Mouse (Mus musculus) brown adipose tissue, adult 24 weeks (tissue): ENCODE data around the gene Ccdc170. TPM values are rescaled to one million over a fixed set of nuclear protein-coding genes. Genes with fewer than 3 reads are reported as not detected.
"Not testable (repeated sequence)": the region's sequence is repeated elsewhere in the genome, so short reads cannot be mapped to it uniquely, and the experiment has no call there.

Source experiments
- H3K27ac ChIP-seq: fragments of 200-500 bp; replicated peaks from 2 replicates; pipeline ENCODE4 v1.5.1; 2012; ENCODE audit warnings: low read depth, mild to moderate bottlenecking, low read length
- H3K4me1 ChIP-seq: fragments of 200-500 bp; 2 replicates; pipeline ENCODE4 v1.6.1; 2012; ENCODE audit warnings: low read length, mixed read lengths; ENCODE audit not compliant: control insufficient read depth, insufficient read depth, insufficient read length
- H3K4me3 ChIP-seq: fragments of 200-500 bp; 2 replicates; pipeline ENCODE4 v1.5.1; 2012; ENCODE audit warnings: low read depth, mild to moderate bottlenecking, low read length, moderate library complexity; ENCODE audit not compliant: insufficient read depth
- polyA plus RNA-seq: library from polyadenylated mRNA; stranded (reverse); fragments of >200 nt; gene quantifications from 2 replicates; pipeline ENCODE4 v1.2.4, GENCODE M21; 2012; ENCODE audit not compliant: missing spikeins, insufficient read depth, insufficient read length

The Ccdc170 gene
- polyA plus RNA-seq: 0.75 and 2.2 TPM in 2 replicates

DNA sequence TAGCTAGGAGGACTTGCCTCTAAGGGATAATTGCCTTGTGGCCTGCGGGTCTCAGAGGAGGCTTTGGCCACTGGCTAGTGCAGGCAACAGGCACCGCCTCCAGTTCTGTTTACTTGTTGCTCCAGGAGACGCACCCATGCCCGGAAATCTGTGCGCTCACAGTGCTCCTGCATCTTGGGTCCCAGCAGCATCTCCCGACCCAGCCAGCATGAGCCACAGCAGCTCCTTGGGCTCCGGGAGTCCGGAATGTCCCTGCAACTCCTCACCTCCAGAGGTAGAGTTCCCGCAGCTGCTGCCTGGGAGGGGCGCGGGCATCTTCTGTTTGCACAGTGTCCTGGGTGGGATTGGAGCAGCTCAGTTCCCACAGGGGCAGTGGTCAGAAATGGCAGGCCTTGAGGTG is at the start of gene Ccdc170:
Gene Ccdc170 (plus strand): TSS at position 148 of the 400 bp plus-strand sequence.
- H3K4me1 ChIP-seq: no peaks in the 10 kb centered on the region
- H3K27ac ChIP-seq: 0 out of 2 replicates have a peak within 1 kb of the TSS, but pooled peaks have one; percentile 25
- H3K4me3 ChIP-seq: peak within 1 kb of the TSS; percentile 31

DNA sequence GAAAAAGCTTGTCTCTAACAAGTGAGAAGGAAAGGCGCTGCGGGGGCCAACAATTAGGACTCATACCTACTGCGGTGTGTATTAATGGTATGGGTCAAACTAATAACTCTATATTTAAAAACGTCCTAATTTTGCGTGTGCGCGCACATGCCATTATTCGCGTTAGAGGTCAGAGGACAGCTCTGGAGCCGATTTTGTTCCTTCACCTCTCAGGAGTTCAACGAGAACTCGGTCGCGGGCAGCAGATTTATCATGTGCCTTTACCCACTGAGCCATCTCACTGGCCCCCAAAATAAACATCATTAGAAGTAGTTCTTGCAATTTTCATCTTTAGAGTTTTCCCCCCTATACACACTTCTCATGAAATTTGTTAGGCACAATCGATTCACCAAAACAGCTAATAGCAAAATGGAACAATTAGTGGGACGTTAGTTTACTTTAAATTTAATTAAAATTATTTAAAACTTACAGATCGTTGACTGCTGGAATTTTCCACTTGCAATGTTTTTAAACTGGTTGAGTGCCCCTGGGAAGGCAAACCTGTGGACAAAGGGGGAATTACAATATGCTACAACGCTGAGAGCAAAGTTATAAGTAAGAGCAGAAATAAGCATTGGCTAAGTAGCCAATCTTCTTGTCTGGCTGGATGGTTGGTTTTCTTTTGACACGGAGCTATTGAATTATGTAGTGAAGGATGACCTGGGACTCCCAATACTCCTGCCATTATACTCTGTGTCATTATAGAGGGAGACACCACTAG is 49.1 kb upstream of the Ccdc170 start:
- H3K4me1 ChIP-seq: no peaks in the 10 kb centered on the region
- peak overlapping the region; percentile 73 for H3K4me3 ChIP-seq
- H3K27ac ChIP-seq: peak overlapping the region; percentile 89

DNA sequence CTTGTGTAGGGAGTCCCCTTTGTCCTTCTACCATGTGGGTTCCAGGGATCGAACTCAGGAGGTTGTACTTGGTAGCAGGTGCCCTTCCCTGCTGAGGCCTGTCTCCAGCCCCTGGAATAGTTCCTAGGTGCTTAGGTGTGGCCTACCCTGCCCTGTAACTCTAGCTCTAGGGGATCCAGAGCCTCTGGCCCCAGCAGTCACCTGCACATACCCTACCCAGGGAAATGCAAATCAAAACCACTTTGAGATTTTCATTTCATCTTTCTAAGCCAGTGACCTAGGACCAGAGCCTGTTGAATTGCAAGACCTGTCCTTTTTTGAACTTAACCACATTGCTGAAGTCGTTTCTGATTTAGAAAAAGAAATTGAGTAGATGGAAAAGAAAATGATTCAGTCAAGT is 48.4 kb upstream of the Ccdc170 start:
- H3K4me3 ChIP-seq, H3K27ac ChIP-seq, H3K4me1 ChIP-seq: not testable (repeated sequence)

DNA sequence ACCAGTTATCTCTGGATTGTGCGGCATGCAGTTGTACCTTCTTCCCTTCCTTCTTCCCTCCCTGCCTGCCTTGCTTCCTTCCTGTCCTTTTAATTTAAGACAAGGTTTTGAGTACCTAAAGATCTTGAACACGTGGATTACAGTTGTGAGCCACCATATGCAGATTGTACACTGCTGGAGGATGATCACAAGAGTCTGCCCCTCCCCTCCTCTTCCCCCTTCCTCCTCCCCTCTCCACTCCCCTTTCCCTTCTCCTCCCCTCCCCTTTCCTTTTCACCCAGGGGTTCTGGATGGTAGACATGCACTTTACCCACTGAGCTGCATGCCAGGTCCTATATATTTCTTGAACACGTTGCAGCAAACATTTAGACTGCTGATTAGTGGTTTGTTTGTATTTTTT is 46.9 kb upstream of the Ccdc170 start:
- Histone ChIP-seq H3K4me1 (no peaks in the 10 kb centered on the region), H3K27ac (no peak overlapping the region), H3K4me3 (no peak overlapping the region)

DNA sequence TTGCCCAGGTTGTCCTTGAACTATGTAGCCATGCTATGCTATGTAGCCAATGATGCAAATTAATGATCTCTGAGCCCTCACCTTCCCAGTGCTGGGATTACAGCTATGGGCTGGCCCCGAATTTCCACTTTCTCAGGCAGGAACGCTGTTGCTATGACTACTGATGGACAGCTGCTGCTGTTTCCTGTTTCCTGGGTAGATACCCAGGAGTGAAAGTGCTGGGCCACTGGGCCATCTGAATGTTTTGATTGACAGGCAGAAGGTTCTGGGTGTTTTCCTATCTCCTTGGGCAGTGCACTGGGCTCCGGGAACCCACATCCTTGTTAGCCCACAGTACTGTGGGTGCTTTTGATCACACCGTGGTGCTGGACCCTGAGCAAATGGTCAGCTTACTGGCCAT is 25.9 kb upstream of the Ccdc170 start:
- 0 out of 2 replicates have a peak, but pooled peaks cover 2% of the 10 kb centered on the region for H3K4me1 ChIP-seq
- H3K4me3 ChIP-seq: no peak overlapping the region

DNA sequence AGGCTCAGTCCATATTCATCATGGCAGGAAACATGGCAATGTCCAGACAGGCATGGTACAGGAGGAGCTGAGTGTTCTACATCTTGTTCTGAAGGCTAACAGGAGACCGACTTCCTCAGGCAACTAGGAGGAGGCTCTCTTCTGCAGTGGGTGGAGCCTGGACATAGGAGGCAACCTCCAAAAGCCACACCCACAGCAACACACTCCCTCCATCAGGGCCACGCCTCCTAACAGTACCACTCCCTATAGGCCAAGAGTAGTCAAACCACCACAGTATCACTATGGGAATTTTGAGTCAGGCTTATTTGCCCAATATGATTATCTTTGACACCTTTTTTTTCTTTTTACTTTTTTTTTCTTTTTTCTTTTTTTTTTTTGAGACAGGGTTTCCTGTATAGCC is 22.1 kb upstream of the Ccdc170 start:
- Histone ChIP-seq H3K4me1 (0 out of 2 replicates have a peak, but pooled peaks cover 2% of the 10 kb centered on the region), H3K27ac (no peak overlapping the region)

More for the DNA sequence above, 25.9 kb upstream of the Ccdc170 start:
- H3K27ac ChIP-seq: no peak overlapping the region

DNA sequence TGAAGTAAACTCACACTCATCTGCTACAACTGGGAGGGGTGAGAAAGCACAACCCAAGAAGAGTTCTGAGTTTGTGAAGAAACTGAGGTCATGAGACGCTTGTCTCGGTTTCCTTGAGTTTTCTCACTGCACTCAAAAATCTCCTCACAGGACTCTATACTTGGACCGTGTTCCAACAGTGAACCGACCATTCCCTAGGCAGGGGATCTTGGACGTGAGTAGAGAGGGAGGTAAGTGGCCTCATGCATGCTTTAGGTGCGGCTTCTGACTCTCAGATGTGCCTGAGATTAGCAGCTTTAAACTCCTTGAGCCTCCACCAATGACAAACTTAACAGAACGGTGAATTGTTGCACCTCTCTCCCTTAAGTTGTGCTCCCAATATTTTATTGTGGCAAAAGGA is 16.5 kb upstream of the Ccdc170 start:
- Histone ChIP-seq H3K4me3 (no peak overlapping the region), H3K4me1 (no peaks in the 10 kb centered on the region), H3K27ac (no peak overlapping the region)

More for the DNA sequence above, 22.1 kb upstream of the Ccdc170 start:
- H3K4me3 ChIP-seq: no peak overlapping the region

DNA sequence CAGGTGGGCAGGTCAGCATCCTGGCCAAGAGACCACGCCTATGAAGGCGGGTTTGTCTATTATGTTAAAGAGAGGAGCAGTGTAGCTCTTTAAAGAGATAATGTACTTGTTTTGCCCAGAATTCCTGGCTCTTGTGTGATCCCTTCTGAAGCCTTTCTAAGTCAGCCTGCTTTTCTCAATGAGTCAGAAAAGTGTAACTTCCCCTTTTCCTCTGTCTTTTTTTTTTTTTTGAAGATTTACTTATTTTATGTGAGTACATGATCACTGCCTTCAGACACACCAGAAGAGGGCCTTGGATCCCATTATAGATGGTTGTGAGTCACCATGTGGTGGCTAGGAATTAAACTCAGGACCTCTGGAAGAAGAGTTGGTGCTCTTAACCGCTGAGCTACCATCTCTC is 12.9 kb upstream of the Ccdc170 start:
- Histone ChIP-seq H3K4me3 (no peak overlapping the region), H3K4me1 (no peaks in the 10 kb centered on the region), H3K27ac (no peak overlapping the region)

DNA sequence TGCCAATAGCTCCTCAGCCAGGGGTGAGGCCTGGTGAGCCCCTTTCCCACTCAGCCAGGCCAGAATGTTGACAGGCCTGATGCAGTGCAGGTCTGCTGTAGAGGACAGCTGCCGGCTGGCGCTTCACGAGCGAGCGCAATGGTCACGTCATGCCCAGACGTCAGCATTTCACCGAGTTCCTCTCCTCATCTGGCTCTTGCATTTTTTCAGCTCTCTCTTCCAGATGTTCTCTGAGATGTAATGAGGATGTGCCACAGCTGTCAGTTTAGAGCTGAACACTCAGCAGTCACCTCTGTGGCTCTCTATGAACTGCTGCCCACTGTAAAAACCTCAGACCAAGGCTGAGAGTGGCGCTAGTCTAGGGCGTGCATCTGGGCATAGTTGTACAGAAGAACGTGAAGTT is 8.7 kb upstream of the Ccdc170 start:
- Histone ChIP-seq H3K27ac (no peak overlapping the region), H3K4me1 (no peaks in the 10 kb centered on the region), H3K4me3 (no peak overlapping the region)

DNA sequence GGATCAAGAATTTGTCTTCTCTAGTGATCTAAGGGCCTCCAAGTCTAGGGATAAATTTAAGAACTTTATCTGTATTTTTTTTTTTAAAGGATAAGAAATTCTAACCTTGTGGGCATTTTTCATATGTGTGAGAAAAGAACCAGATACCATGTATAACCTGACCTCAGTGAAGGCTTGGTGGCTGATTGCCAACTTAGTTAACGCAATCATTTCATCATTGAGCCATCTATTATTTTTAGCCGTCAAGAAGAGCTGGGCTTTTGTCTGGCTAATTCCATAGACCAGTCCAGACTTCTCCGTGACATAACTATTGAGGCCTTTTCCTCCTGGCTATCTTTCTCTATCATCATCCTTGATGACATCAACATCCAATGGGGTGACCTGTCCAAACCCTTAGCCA is 6.9 kb upstream of the Ccdc170 start:
- H3K27ac ChIP-seq: no peak overlapping the region
- no peak overlapping the region for H3K4me3 ChIP-seq
- H3K4me1 ChIP-seq: no peaks in the 10 kb centered on the region

DNA sequence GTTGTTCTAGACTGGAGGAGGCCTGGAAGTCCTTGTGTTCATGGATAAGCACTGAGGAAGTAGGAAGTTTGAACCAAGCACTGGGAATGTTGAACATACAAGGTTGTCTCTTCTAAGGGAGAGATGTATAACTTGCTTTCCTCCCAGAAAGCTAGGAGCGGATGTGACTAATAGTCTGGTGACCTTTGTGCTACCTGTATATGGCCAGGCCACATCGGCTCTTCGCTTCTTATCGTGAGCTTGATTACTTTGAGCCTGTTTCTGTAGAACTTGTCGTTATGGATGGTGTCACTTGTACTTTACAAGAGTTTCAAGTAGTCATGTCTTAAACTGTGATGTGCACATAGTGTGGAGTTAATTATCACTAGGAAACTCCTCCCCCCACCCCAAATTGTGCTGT is 5.7 kb upstream of the Ccdc170 start:
- H3K4me1 ChIP-seq: no peaks in the 10 kb centered on the region
- H3K27ac ChIP-seq: no peak overlapping the region
- H3K4me3 ChIP-seq: no peak overlapping the region

DNA sequence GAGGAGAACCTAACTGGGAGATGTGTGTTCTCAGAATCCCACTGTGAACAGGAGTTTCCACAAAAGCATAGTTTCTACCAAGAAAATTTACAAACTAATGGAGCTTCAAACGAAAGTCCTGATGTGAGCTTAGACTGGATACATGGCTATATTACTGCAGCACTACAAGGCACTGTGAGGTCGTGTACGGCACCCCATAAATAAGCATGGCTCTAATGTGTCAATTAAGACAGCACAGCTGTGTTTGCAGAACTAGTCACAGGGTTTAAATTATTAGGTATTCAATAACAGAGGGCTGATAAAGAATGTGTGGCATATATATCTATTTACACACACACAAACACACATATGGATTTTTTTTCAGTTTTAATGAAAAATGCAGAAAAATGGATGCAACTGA is 1.4 kb upstream of the Ccdc170 start:
- H3K4me3 ChIP-seq: no peak overlapping the region
- no peak overlapping the region for H3K27ac ChIP-seq
- H3K4me1 ChIP-seq: no peaks in the 10 kb centered on the region

DNA sequence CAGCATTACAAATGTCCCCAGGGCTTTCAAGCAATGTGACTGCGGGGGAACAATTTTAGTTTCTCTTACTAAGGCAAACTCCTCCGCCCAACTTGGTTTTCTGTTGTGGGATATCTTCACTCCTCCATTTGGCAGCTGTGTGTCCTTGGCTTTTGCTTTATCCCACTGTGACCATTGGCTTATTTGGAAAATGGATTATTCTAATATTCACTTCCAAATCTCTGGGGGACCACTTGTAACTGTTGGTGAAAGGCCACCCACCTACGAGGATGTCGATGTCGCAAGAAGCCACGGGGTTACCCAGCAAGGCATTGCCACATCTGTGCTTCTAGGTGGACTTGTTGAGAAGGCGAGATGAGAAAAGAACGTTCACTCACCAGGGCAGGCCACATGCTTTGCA is 607 bp upstream of the Ccdc170 start:
- H3K4me3 ChIP-seq: 0 out of 2 replicates have a peak overlapping the region, but pooled peaks have one; percentile 17

DNA sequence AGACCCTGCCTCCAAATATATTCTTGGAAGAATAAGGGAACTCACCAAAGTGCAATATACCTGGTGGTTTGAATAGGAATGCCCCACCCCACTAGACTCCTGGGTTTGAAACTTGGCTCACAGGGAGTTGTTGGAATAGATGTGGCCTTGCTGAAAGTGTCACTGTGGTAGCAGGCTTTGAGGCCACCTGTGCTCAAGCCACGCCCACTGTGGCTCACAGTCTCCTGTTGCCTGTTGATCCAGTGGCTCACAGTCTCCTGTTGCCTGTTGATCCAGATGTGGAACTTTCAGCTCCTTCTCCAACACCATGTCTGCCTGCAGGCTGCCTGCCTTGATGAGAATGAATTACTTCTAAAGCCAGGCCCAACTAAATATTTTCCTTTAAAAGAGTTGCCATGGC is 1.5 kb downstream of the Ccdc170 start:
- Histone ChIP-seq H3K27ac (no peak overlapping the region), H3K4me3 (no peak overlapping the region), H3K4me1 (no peaks in the 10 kb centered on the region)

More for the DNA sequence above, 607 bp upstream of the Ccdc170 start:
- 0 out of 2 replicates have a peak overlapping the region, but pooled peaks have one; percentile 25 for H3K27ac ChIP-seq
- H3K4me1 ChIP-seq: no peaks in the 10 kb centered on the region

DNA sequence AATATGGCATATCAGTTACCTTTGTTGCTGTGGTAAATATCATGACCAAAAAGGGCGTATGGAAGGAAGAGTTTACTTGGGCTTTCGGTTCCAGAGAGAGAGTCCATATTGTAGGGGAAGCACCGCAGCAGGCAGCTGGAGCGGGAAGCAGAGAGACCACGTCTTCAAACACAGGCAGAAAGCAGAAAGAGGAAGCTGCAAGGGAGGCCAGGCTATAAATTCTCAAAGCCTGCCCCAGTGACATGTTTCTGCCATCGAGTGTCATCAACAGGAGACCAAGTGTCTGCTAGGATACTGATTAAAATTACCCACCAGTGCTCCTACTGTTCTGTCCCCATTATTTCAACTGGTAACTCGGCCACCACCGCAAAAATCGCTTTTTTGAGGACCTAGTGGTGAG is 2.7 kb downstream of the Ccdc170 start:
- H3K4me3 ChIP-seq: no peak overlapping the region
- no peaks in the 10 kb centered on the region for H3K4me1 ChIP-seq
- no peak overlapping the region for H3K27ac ChIP-seq

DNA sequence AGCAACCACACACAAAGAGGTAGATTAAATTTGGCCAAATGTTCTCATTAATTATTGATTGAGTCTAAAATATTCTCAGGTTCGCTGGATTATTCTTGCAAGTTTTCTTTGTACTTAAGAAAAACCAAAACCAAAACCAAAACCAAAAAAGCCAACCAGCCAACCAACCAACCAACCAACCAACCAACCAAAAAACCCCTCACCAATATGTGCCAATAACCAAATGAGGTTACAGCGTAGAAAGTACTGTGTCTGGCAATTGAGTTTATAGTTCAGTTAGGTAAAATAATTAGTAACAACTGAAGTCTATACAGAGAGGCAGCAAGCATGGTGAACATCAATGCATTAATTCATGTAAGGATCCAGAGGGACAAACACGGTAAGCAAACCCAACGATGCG is 7.6 kb downstream of the Ccdc170 start:
- H3K27ac ChIP-seq: no peak overlapping the region
- no peak overlapping the region for H3K4me3 ChIP-seq
- H3K4me1 ChIP-seq: no peaks in the 10 kb centered on the region
